Mouse (Mus musculus) hindbrain, embryonic 16.5 days (tissue): ENCODE data around the gene Gata3. TPM values are rescaled to one million over a fixed set of nuclear protein-coding genes. Genes with fewer than 3 reads are reported as not detected.

ENCODE experiments used
- ATAC-seq: fragments of 200-750 bp; cut with Nextera tagmentation; 2 replicates; pipeline ENCODE4 v1.8.0; 2017; ENCODE audit warnings: moderate TSS enrichment, moderate library complexity
- H3K27ac ChIP-seq: fragments of 300-500 bp; sonication (generic); 2 replicates; pipeline ENCODE4 v1.5.1; 2014; ENCODE audit warnings: low read depth, mild to moderate bottlenecking, control low read depth, low read length, moderate library complexity
- H3K27me3 ChIP-seq: fragments of 300-500 bp; sonication (generic); replicated peaks from 2 replicates; pipeline ENCODE4 v1.6.1; 2014; ENCODE audit warnings: low read length; ENCODE audit not compliant: control insufficient read depth, insufficient read depth
- H3K36me3 ChIP-seq: fragments of 300-500 bp; sonication (generic); 2 replicates; pipeline ENCODE4 v1.6.1; 2014; ENCODE audit warnings: mild to moderate bottlenecking, low read length, moderate library complexity, mixed read lengths; ENCODE audit not compliant: control insufficient read depth, insufficient read depth
- H3K4me1 ChIP-seq: fragments of 300-500 bp; sonication (generic); 2 replicates; pipeline ENCODE4 v1.6.1; 2014; ENCODE audit warnings: low read depth, low read length; ENCODE audit not compliant: control insufficient read depth, insufficient read depth
- H3K4me2 ChIP-seq: fragments of 300-500 bp; sonication (generic); 2 replicates; pipeline ENCODE4 v1.6.1; 2014; ENCODE audit warnings: mild to moderate bottlenecking, low read length, control low read depth, moderate library complexity
- H3K4me3 ChIP-seq: fragments of 300-500 bp; sonication (generic); 2 replicates; pipeline ENCODE4 v1.5.1; 2014; ENCODE audit warnings: mild to moderate bottlenecking, low read length, control low read depth, moderate library complexity
- H3K9ac ChIP-seq: fragments of 300-500 bp; sonication (generic); 2 replicates; pipeline ENCODE4 v1.6.1; 2014; ENCODE audit warnings: low read depth, mild to moderate bottlenecking, control low read depth, low read length, moderate library complexity
- H3K9me3 ChIP-seq: fragments of 300-500 bp; sonication (generic); 2 replicates; pipeline ENCODE4 v1.6.1; 2014; ENCODE audit warnings: mild to moderate bottlenecking, low read length, moderate library complexity; ENCODE audit not compliant: control insufficient read depth
- WGBS: fragments of 180-500 bp; shearing (Covaris S2); extraction: QIAGEN DNeasy Blood & Tissue Kit; methylation state at CpG from one replicate; pipeline ENCODE4 v1.1.7; 2014; 5-methylcytosine and 5-hydroxymethylcytosine counted together
- polyA plus RNA-seq: library from polyadenylated mRNA; unstranded; fragments of >200 nt; fragmentation: Nextera tagmentation; extraction: Ambion mirVana; gene quantifications from 2 replicates; pipeline ENCODE4 v1.2.1, GENCODE M21; 2015

Gene Gata3
- polyA plus RNA-seq, 1 experiment from 2014 or later, result 27.2 TPM

DNA sequence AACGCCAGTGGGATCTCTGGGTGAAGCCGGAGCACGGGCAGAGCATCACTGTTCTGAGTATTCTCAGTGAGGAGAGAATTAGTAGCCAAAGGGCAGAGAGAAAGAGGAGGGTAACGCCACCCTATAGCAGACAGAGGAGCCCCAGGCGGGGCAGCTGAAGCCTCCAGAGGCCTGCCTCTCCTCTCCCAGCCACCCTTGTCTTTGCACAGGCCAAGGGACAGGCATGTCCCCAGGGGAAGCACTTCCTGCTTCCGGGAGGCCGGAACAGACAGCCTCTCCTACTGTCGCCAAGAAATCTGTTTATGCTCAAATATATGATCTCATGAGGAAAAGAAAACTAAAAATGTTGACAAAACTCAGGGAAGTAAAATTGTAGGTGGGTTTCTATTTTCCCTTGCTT, 69.2 kb downstream of the Gata3 start:
- Histone ChIP-seq H3K27me3 (no peaks in the 10 kb centered on the region), H3K9me3 (no peaks in the 10 kb centered on the region), H3K27ac (no peak overlapping the region), H3K36me3 (no peaks in the 10 kb centered on the region), H3K4me2 (no peak overlapping the region), H3K4me3 (no peak overlapping the region), H3K9ac (no peak overlapping the region), H3K4me1 (no peaks in the 10 kb centered on the region)
- WGBS, result 86% methylated on average over 8 of the region's 8 CpGs
- no peak for ATAC-seq

GRCm38 (mm10) chr2:9818177-9818785, 71.6 kb downstream of the Gata3 start:
- Histone ChIP-seq H3K36me3 (no peaks in the 10 kb centered on the region), H3K9me3 (no peaks in the 10 kb centered on the region), H3K4me2 (no peak overlapping the region), H3K4me1 (no peaks in the 10 kb centered on the region), H3K9ac (no peak overlapping the region), H3K27me3 (no peaks in the 10 kb centered on the region), H3K27ac (no peak overlapping the region), H3K4me3 (no peak overlapping the region)
- ATAC-seq, result no peak
- 82% methylated on average over 7 of the region's 7 CpGs for WGBS

Other genes starting within 250 kb of the Gata3 start
- 0.28 and 0.47 TPM in 2 replicates for gene 4930412O13Rik, start 8.8 kb downstream of the Gata3 start, polyA plus RNA-seq
- 0.35 and 1.1 TPM in 2 replicates for gene 9230102O04Rik, start 494 bp downstream of the Gata3 start, polyA plus RNA-seq
- 11.4 and 12.4 TPM in 2 replicates for gene Taf3, start 158.6 kb upstream of the Gata3 start, polyA plus RNA-seq
- gene Atp5c1, start 190.5 kb upstream of the Gata3 start, polyA plus RNA-seq, result 594 and 656 TPM in 2 replicates
- 24.1 and 26.1 TPM in 2 replicates for gene Kin, start 190.6 kb upstream of the Gata3 start, polyA plus RNA-seq
- 4.8 and 4.9 TPM in 2 replicates for gene Itih2, start 241.4 kb upstream of the Gata3 start, polyA plus RNA-seq